ENCODE assay signal across 9 mouse cellular contexts in the genomic region with DNA sequence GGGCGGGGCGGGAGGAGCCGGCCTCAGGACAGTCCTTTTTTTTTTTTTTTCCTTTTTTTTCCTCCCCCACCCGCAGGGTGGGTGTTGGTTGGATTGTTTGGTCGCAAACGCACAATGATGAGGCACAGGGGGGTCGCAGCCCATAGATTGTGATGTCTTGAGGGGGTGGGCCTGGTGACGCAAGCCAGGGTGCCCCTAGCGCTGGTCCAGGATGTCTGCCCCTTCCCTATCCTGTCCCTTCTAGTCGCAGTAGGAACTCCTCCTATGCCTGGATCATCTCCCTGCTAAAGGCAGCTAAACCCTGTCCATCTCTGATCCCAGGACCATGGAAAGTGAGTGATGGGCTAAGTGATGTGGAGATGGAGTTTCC. TPM values are rescaled to one million over a fixed set of nuclear protein-coding genes. Genes with fewer than 3 reads are reported as not detected.
DNase-seq lines count a peak whose midpoint lies in the region; ATAC-seq and TF ChIP-seq lines count a peak whose summit lies in the region.
"Had no signal": no experiment of that assay in that cellular context is flagged by ENCODE, and none has a peak within 500 bp of the region (broad histone marks: within the 10 kb centered on the region; RNA-seq: fewer than 3 reads in every experiment).

No protein-coding gene starts in this region.

- H3K27me3 ChIP-seq in embryonic facial prominence, embryonic 13.5 days = no peaks in the 10 kb centered on the region
- H3K27me3 ChIP-seq in intestine, postnatal 0 days (replicated peaks; ENCODE audit: control insufficient read depth, insufficient read depth, low read length) = no peaks in the 10 kb centered on the region
- no peaks in the 10 kb centered on the region; the same call in 1 of the 2 replicates for H3K27me3 ChIP-seq in neural tube, embryonic 14.5 days (ENCODE audit: control insufficient read depth, insufficient read depth, low read length)

- 0 out of 2 replicates have a peak, but pooled peaks have one; percentile 22 for ATAC-seq in embryonic facial prominence, embryonic 13.5 days (ENCODE audit: insufficient number of reproducible peaks, insufficient read depth, low FRiP score, low TSS enrichment, low read depth)
- ATAC-seq in intestine, postnatal 0 days = 0 out of 2 replicates have a peak, but pooled peaks have one; percentile 14
- ATAC-seq in neural tube, embryonic 14.5 days (ENCODE audit: low read depth) = peak; percentile 68

- H3K4me3 ChIP-seq in embryonic facial prominence, embryonic 13.5 days = peak overlapping the region; percentile 86
- peak overlapping the region; percentile 86 for H3K4me3 ChIP-seq in intestine, postnatal 0 days (ENCODE audit: low read depth, low read length)
- H3K4me3 ChIP-seq in neural tube, embryonic 14.5 days (ENCODE audit: low read depth, low read length) = peak overlapping the region; percentile 74

- H3K9ac ChIP-seq in embryonic facial prominence, embryonic 13.5 days = peak overlapping the region; percentile 91
- peak overlapping the region; percentile 86 for H3K9ac ChIP-seq in intestine, postnatal 0 days (ENCODE audit: low read depth, low read length)
- peak overlapping the region; percentile 85 for H3K9ac ChIP-seq in neural tube, embryonic 14.5 days (replicated peaks; ENCODE audit: low read depth, low read length)

- peak overlapping the region; percentile 90 for H3K4me2 ChIP-seq in embryonic facial prominence, embryonic 13.5 days
- H3K4me2 ChIP-seq in intestine, postnatal 0 days (replicated peaks; ENCODE audit: low read depth) = peak overlapping the region; percentile 95
- H3K4me2 ChIP-seq in neural tube, embryonic 14.5 days (ENCODE audit: low read depth, low read length) = peak overlapping the region; percentile 92

- H3K9me3 ChIP-seq in embryonic facial prominence, embryonic 13.5 days = no peaks in the 10 kb centered on the region
- no peaks in the 10 kb centered on the region for H3K9me3 ChIP-seq in intestine, postnatal 0 days (ENCODE audit: control insufficient read depth)
- no peaks in the 10 kb centered on the region for H3K9me3 ChIP-seq in neural tube, embryonic 14.5 days (ENCODE audit: control insufficient read depth, low read length)

- peak; percentile 41 for DNase-seq in layer of hippocampus, adult 9-11 months
- DNase-seq in layer of hippocampus, postnatal 14 days (ENCODE audit: low spot score in 2 of 2) = no peak
- no peak for DNase-seq in cerebellum, adult 18-20 months
- DNase-seq in left cerebral cortex, postnatal 14 days (ENCODE audit: low spot score in 2 of 2) = no peak
- no peak for DNase-seq in cerebellum, postnatal 25 days

- 0% methylated on average over 7 of the region's 10 CpGs for whole genome bisulfite sequencing in embryonic facial prominence, embryonic 13.5 days
- WGBS in intestine, postnatal 0 days = under 1% methylated on average over 10 of the region's 10 CpGs
- WGBS in neural tube, embryonic 14.5 days = 2% methylated on average over 7 of the region's 10 CpGs

- H3K27ac ChIP-seq in embryonic facial prominence, embryonic 13.5 days = no peak overlapping the region
- H3K27ac ChIP-seq in intestine, postnatal 0 days (ENCODE audit: low read depth, low read length) = no peak overlapping the region
- no peak overlapping the region for H3K27ac ChIP-seq in neural tube, embryonic 14.5 days (ENCODE audit: low read depth, low read length)
- H3K27ac ChIP-seq: macrophage had no signal

- 0 out of 2 replicates have a peak, but pooled peaks cover 3% of the 10 kb centered on the region for H3K36me3 ChIP-seq in embryonic facial prominence, embryonic 13.5 days
- H3K36me3 ChIP-seq in intestine, postnatal 0 days (ENCODE audit: control insufficient read depth, insufficient read depth) = no peaks in the 10 kb centered on the region
- no peaks in the 10 kb centered on the region for H3K36me3 ChIP-seq in neural tube, embryonic 14.5 days (ENCODE audit: control insufficient read depth, insufficient read depth, low read length)

- H3K4me1 ChIP-seq in embryonic facial prominence, embryonic 13.5 days = peaks cover 12% of the 10 kb centered on the region
- 0 out of 2 replicates have a peak, but pooled peaks cover 3% of the 10 kb centered on the region for H3K4me1 ChIP-seq in intestine, postnatal 0 days (replicated peaks; ENCODE audit: control insufficient read depth, insufficient read depth, low read length)
- H3K4me1 ChIP-seq in neural tube, embryonic 14.5 days (ENCODE audit: control insufficient read depth, insufficient read depth, low read length) = no peaks in the 10 kb centered on the region

- TF ChIP-seq CTCF in intestine, postnatal 0 days (IDR thresholded peaks at IDR 0.05; ENCODE audit: low read depth) = 0 out of 2 replicates have a peak, but pooled peaks have one; percentile 7

- intact Hi-C loops in left cerebral cortex, postnatal 14 days (cut with DNase I) = no loop called here

RNA-seq across cellular contexts. Expression of gene Clmn, which starts 0.3 kb away (rescaled TPM):
- 10 to 100 TPM; 67.8 to 72.5 TPM for total RNA-seq in layer of hippocampus, postnatal 14 days (2021)
- 4.3 TPM in 2 replicates for polyA plus RNA-seq in embryonic facial prominence, embryonic 13.5 days (2015; fragmentation: Nextera tagmentation; extraction: Ambion mirVana)
- polyA plus RNA-seq in intestine, postnatal 0 days (2015; fragmentation: Nextera tagmentation; extraction: Ambion mirVana) = 8.8 and 9.3 TPM in 2 replicates
- polyA plus RNA-seq in neural tube, embryonic 14.5 days (2014; fragmentation: Nextera tagmentation; extraction: Ambion mirVana) = 0.79 and 1.7 TPM in 2 replicates
- 10 to 100 TPM; 27.4 to 28.7 TPM for total RNA-seq in left cerebral cortex, postnatal 14 days (2021)
- polyA plus RNA-seq: macrophage had no signal

Comparison
In these comparisons a context has a peak if more than half of its experiments do, and no peak if none do; other contexts are left out.
1. ATAC-seq: peak in every context shown above with its lines; median percentile 68 in neural tube, embryonic 14.5 days; 22 in embryonic facial prominence, embryonic 13.5 days; 14 in intestine, postnatal 0 days.